Mouse (Mus musculus) heart, postnatal 0 days (tissue): ENCODE results near the gene Tpm1. TPM values are rescaled to one million over a fixed set of nuclear protein-coding genes. Genes with fewer than 3 reads are reported as not detected.

ENCODE experiments used
- ATAC-seq: fragments of 200-750 bp; cut with Nextera tagmentation; 2 replicates; pipeline ENCODE4 v1.8.0; 2017; ENCODE audit warnings: low read depth, moderate number of reproducible peaks, moderate library complexity; ENCODE audit not compliant: insufficient read depth
- DNase-seq: peaks from one replicate; pipeline ENCODE4 v3.0.0-alpha.2; 2016; ENCODE audit warnings: low spot score
- H3K27ac ChIP-seq: fragments of 300-500 bp; sonication (generic); 2 replicates; pipeline ENCODE4 v1.5.1; 2014; ENCODE audit warnings: low read depth, mild to moderate bottlenecking
- H3K27me3 ChIP-seq: fragments of 300-500 bp; sonication (generic); 2 replicates; pipeline ENCODE4 v1.6.1; 2014; ENCODE audit warnings: low read length, mixed read lengths; ENCODE audit not compliant: control insufficient read depth, insufficient read depth
- H3K36me3 ChIP-seq: fragments of 300-500 bp; sonication (generic); replicated peaks from 2 replicates; pipeline ENCODE4 v1.6.1; 2014; ENCODE audit warnings: low read length, mixed read lengths; ENCODE audit not compliant: control insufficient read depth, insufficient read depth
- H3K4me1 ChIP-seq: fragments of 300-500 bp; sonication (generic); 2 replicates; pipeline ENCODE4 v1.6.1; 2014; ENCODE audit warnings: antibody characterized with exemption; ENCODE audit not compliant: control insufficient read depth, insufficient read depth
- H3K4me2 ChIP-seq: fragments of 300-500 bp; sonication (generic); 2 replicates; pipeline ENCODE4 v1.6.1; 2014; ENCODE audit warnings: low read depth, mild to moderate bottlenecking, low read length, moderate library complexity
- H3K4me3 ChIP-seq: fragments of 300-500 bp; sonication (generic); 2 replicates; pipeline ENCODE4 v1.5.1; 2014; ENCODE audit warnings: low read depth, low read length
- H3K9ac ChIP-seq: fragments of 300-500 bp; sonication (generic); replicated peaks from 2 replicates; pipeline ENCODE4 v1.6.1; 2014; ENCODE audit warnings: low read depth, low read length, mixed read lengths
- H3K9me3 ChIP-seq: fragments of 300-500 bp; sonication (generic); replicated peaks from 2 replicates; pipeline ENCODE4 v1.6.1; 2016; ENCODE audit warnings: low read length; ENCODE audit not compliant: control insufficient read depth
- CTCF ChIP-seq: IDR thresholded peaks from 2 replicates; pipeline ENCODE4 v1.5.1; 2016; ENCODE audit warnings: antibody characterized with exemption, control low read depth, low read depth
- EP300 ChIP-seq: IDR thresholded peaks from 2 replicates; pipeline ENCODE4 v1.6.1; 2016; ENCODE audit warnings: antibody characterized with exemption, low read depth
- WGBS: fragments of 180-500 bp; shearing (Covaris S2); extraction: QIAGEN DNeasy Blood & Tissue Kit; methylation state at CpG from one replicate; pipeline ENCODE4 v1.1.7; 2014; 5-methylcytosine and 5-hydroxymethylcytosine counted together
- polyA plus RNA-seq: library from polyadenylated mRNA; unstranded; fragments of >200 nt; fragmentation: Nextera tagmentation; extraction: Ambion mirVana; gene quantifications from 2 replicates; pipeline ENCODE4 v1.2.1, GENCODE M21; 2015
- total RNA-seq: library from RNA; depleted of rRNA; stranded (reverse); fragments of >200 nt; gene quantifications from 2 replicates; pipeline ENCODE4 v1.2.3, GENCODE M21; 2014; ENCODE audit warnings: low replicate concordance

Gene Tpm1
- total and polyA plus RNA-seq, 2 experiments from 2014 or later, result 3,533 to 10,309 TPM

DNA sequence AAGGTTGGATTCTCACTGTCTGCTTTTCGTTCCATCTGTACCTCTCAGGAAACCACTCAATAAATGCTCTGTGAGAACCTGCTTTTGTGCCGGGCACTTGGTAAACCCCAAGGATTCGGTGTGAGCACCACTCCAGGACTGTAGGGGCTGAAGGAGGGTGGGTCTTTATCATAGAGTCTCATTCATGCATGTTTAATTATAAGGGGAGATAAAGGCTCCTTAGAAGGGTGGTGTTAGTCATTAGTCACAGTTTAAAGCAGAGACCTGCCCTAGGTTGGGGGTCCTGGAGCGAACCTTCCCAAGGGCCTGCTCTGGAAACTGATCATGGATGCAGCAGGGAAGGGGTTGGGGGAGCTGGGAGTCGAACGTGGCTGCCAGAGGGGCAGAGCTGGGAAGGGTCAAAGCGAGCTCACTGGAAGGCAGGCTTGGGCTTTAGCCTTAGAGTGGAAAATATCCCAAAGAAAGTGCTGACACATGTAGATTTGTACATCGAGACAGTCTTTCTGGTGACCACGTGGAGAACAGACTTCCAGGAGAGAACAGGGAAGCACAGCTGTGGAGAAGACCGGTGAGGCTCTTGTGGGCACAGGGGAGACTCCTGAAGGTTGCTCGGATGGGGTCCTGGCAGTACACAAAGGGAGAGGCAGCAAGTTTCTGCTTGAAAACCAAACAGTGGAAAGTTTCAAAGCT is 60.9 kb downstream of the Tpm1 start:
- no peak overlapping the region for H3K9ac ChIP-seq
- H3K4me1 ChIP-seq, result peaks cover 28% of the 10 kb centered on the region
- no peaks in the 10 kb centered on the region for H3K27me3 ChIP-seq
- H3K9me3 ChIP-seq, result no peaks in the 10 kb centered on the region
- WGBS, result 55% methylated on average over 11 of the region's 11 CpGs
- TF ChIP-seq EP300, result no peak
- no peak for TF ChIP-seq CTCF
- DNase-seq, result no peak
- no peaks in the 10 kb centered on the region for H3K36me3 ChIP-seq
- H3K27ac ChIP-seq, result peak overlapping the region; percentile 18; the same call in 1 of the 2 replicates
- no peak overlapping the region for H3K4me2 ChIP-seq
- ATAC-seq, result no peak
- no peak overlapping the region for H3K4me3 ChIP-seq

DNA sequence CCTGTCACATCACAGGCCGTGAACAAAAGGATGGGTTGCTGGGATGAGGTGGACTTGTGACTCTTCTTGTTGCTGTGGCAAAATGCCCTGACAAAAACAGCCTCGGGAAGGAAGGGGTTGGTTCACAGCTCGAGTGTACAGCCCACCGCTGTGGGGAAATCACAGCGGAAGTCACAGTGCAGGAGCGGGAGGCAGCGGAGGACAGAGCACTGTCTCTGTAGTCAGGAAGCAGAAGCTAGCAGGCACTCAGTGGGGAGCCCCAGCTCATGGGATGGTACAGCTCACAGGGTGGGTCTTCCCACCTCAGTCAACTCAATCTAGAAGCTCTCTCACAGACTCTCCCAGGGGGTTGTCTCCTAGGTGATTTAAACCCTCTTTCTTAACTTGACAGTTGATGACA is 63.8 kb downstream of the Tpm1 start:
- Histone ChIP-seq H3K27ac (no peak overlapping the region), H3K4me2 (no peak overlapping the region), H3K27me3 (no peaks in the 10 kb centered on the region), H3K9me3 (no peaks in the 10 kb centered on the region), H3K9ac (no peak overlapping the region), H3K4me3 (no peak overlapping the region), H3K4me1 (peaks cover 19% of the 10 kb centered on the region), H3K36me3 (no peaks in the 10 kb centered on the region)
- DNase-seq, result no peak
- no peak for ATAC-seq
- TF ChIP-seq CTCF, result no peak
- no peak for TF ChIP-seq EP300
- WGBS, result 63% methylated on average over 7 of the region's 7 CpGs

- ATAC-seq, result no peak
- WGBS, result 70% methylated on average over 7 of the region's 7 CpGs
Observed at GRCm38 (mm10) chr9:66982085-66982484, 67.1 kb downstream of the Tpm1 start.

GRCm38 (mm10) chr9:66980458-66980857 is 68.7 kb downstream of the Tpm1 start:
- Histone ChIP-seq H3K36me3 (no peaks in the 10 kb centered on the region), H3K9ac (no peak overlapping the region), H3K4me3 (no peak overlapping the region), H3K4me1 (no peaks in the 10 kb centered on the region), H3K27ac (no peak overlapping the region), H3K27me3 (no peaks in the 10 kb centered on the region), H3K4me2 (no peak overlapping the region), H3K9me3 (no peaks in the 10 kb centered on the region)
- ATAC-seq (peak; percentile 79), DNase-seq (peak; percentile 42)
- 5% methylated on average over 5 of the region's 5 CpGs for WGBS
- TF ChIP-seq CTCF, result peak; percentile 91
- no peak for TF ChIP-seq EP300

More at GRCm38 (mm10) chr9:66982085-66982484, 67.1 kb downstream of the Tpm1 start:
- DNase-seq, result no peak
- no peak overlapping the region for H3K27ac ChIP-seq
- H3K4me3 ChIP-seq, result no peak overlapping the region
- H3K4me1 ChIP-seq, result no peaks in the 10 kb centered on the region
- no peak overlapping the region for H3K4me2 ChIP-seq
- H3K9me3 ChIP-seq, result no peaks in the 10 kb centered on the region
- no peak for TF ChIP-seq EP300
- no peak for TF ChIP-seq CTCF
- H3K36me3 ChIP-seq, result no peaks in the 10 kb centered on the region
- no peaks in the 10 kb centered on the region for H3K27me3 ChIP-seq
- no peak overlapping the region for H3K9ac ChIP-seq

DNA sequence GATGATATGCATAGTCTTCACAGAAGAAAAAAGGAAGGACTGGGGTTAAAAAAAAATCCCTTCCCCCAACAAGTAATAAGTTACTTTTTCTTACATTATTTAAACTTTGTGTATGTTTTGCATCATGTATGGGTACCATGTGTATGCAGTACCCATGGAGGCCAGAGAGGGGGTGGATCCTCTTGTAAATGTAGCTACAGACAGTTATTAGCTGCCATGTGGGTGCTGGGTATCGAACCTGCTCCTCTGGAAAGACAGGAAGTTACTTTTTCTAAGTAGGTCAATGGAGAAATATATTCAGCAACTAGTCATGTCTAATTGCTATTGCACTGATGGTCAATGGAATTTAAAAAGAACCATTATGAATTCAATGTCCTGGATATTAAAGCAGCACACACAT is 70.7 kb downstream of the Tpm1 start:
- 77% methylated on average over 1 of the region's 1 CpGs for WGBS

GRCm38 (mm10) chr9:66977982-66978381 is 71.2 kb downstream of the Tpm1 start:
- no peak overlapping the region for H3K4me3 ChIP-seq
- no peaks in the 10 kb centered on the region for H3K4me1 ChIP-seq
- DNase-seq (no peak), ATAC-seq (no peak)
- TF ChIP-seq CTCF (no peak), EP300 (no peak)
- no peak overlapping the region for H3K9ac ChIP-seq
- no peak overlapping the region for H3K4me2 ChIP-seq
- no peaks in the 10 kb centered on the region for H3K27me3 ChIP-seq
- no peak overlapping the region for H3K27ac ChIP-seq
- 70% methylated on average over 1 of the region's 1 CpGs for WGBS
- H3K9me3 ChIP-seq, result no peaks in the 10 kb centered on the region
- H3K36me3 ChIP-seq, result no peaks in the 10 kb centered on the region

More for the DNA sequence above, 70.7 kb downstream of the Tpm1 start:
- Histone ChIP-seq H3K27ac (no peak overlapping the region), H3K9ac (no peak overlapping the region), H3K4me2 (no peak overlapping the region), H3K9me3 (no peaks in the 10 kb centered on the region), H3K4me1 (no peaks in the 10 kb centered on the region), H3K36me3 (no peaks in the 10 kb centered on the region), H3K27me3 (no peaks in the 10 kb centered on the region), H3K4me3 (no peak overlapping the region)
- DNase-seq, result no peak
- TF ChIP-seq CTCF (no peak), EP300 (no peak)
- ATAC-seq, result no peak
